Mouse (Mus musculus): ENCODE measurements around the gene Bcap29. TPM values are rescaled to one million over a fixed set of nuclear protein-coding genes. Genes with fewer than 3 reads are reported as not detected.

Gene Bcap29
- polyA plus RNA-seq (2017; shearing (Covaris generic)) = 39.3 TPM

DNA sequence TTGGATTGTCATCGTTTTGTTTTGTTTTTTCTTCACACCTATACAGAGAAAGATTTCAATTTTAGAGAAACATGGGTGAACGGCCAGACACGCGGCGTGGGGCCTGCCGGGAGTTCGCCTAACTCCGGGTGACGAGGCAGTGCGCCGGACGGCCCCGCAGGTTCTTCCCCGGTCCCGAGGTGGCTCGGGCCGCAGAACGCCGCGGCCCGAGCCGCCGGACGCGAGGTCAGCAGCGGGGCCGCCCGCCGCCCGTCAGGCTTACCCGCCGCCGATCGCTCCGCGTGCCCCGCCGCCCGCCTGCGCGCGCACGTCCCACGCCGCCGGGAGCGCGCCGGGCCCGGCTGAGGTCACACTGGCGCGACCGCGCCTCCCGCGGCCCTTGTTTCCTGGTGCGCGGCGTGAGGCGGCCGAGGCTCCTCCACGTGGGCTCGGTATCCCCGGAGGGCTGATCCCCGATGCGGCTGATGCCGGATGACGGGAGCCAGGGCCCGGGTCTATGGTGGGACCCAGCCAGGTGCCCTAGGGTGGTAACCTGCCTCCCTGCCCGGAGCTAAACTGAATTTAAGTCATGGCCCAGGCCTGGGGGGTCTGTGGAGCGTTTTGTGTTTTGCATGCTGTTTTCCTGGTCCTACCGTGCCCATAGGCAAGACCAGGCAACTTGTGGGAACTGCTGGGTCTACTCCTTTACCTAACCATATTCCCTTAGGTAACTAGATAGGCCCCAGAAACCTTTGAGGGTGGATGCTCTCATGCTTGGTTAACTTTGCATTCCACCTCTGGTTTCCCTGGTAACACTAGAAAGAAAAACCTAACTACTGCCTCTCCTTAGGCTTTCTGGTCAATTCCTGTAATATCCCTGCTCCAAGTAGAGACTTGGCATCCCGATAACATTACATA lies at the start of gene Bcap29:
Gene Bcap29 (minus strand): TSS at position 316 of the 897 bp plus-strand sequence.

GRCm38 (mm10) chr12:31654197-31654964 lies 19.9 kb upstream of the Bcap29 start, which contains the start of the genes Dus4l and Cog5:
Gene Dus4l (minus strand): TSS chr12:31654826.
Gene Cog5 (plus strand): TSS chr12:31654869.

Other genes with a start within 250 kb of the Bcap29 start
- gene Slc26a3, start 243.8 kb downstream of the Bcap29 start, polyA plus RNA-seq (2017; shearing (Covaris generic)) = 0.22 TPM
- gene Cbll1, start 135.0 kb downstream of the Bcap29 start, polyA plus RNA-seq (2017; shearing (Covaris generic)) = 34.7 TPM
- gene Slc26a4, start 74.7 kb downstream of the Bcap29 start, polyA plus RNA-seq (2017; shearing (Covaris generic)) = 0.16 TPM
- gene Dus4l, start 20.2 kb upstream of the Bcap29 start, polyA plus RNA-seq (2017; shearing (Covaris generic)) = 8.9 TPM
- gene Cog5, start 20.2 kb upstream of the Bcap29 start, polyA plus RNA-seq (2017; shearing (Covaris generic)) = 42.7 TPM
- gene Gpr22, start 79.3 kb upstream of the Bcap29 start, polyA plus RNA-seq (2017; shearing (Covaris generic)) = 0.47 TPM